Mouse (Mus musculus) left cerebral cortex, postnatal 36 days (tissue): ENCODE results near the gene Sdk1. TPM values are rescaled to one million over a fixed set of nuclear protein-coding genes. Genes with fewer than 3 reads are reported as not detected.

Experiments used
- DNase-seq, 2 experiments: peaks; one replicate each; pipeline ENCODE4 v3.0.0; 2021 to 2022; ENCODE audit warnings: low spot score in 2 of 2, mixed read lengths in 1 of 2
- intact Hi-C: fragments of 180-260 bp; cut with DNase I; formaldehyde crosslinking; loops from one replicate; pipeline ENCODE4 v1.15.1; 2025
- total RNA-seq, 2 experiments: library from RNA; stranded (reverse); gene quantifications; 2 replicates each; pipeline ENCODE4 v1.2.3; 2021

Sdk1 gene
- total RNA-seq, 2 experiments from 2014 or later, result 12.5 to 16.0 TPM

DNA sequence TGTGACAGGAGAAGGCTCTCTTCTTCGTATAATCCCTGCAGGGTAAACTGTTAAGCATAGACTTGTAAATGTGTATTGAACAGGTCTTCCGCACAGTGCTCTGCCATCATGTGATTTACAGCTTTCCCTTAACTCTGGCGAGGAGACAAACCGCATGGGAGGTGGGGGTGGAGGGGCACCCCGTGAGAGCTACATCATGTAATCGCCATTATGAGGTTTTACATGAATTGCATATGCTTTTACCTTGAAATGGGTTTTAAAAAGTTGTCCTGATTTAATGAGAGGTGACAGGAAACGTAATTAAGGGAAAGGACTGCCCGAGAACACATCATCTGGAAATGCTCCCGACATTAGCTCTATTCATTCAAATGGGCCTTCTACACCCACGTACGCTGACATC, 709.5 kb downstream of the Sdk1 start:
- no peak for DNase-seq
- intact Hi-C loops, result no loop called here

DNA sequence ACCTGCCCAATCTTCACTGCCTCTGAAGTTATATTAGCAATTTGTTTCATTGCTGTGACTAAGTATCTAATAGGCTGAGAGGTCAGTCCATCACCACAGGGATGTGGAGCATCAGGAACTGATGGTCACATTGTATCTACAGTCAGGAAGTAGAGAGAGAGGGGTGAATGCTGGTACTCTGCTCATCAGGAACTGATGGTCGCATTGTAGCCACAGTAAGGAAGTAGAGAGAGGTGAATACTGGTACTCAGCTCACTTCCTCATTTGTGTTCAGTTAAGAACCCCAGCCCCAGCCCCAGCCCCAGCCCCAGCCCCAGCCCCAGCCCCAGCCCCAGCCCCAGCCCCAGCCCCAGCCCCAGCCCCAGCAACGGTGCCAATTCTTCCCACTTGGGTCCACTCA, 711.0 kb downstream of the Sdk1 start:
- no peak for DNase-seq
- intact Hi-C loops, result no loop called here

DNA sequence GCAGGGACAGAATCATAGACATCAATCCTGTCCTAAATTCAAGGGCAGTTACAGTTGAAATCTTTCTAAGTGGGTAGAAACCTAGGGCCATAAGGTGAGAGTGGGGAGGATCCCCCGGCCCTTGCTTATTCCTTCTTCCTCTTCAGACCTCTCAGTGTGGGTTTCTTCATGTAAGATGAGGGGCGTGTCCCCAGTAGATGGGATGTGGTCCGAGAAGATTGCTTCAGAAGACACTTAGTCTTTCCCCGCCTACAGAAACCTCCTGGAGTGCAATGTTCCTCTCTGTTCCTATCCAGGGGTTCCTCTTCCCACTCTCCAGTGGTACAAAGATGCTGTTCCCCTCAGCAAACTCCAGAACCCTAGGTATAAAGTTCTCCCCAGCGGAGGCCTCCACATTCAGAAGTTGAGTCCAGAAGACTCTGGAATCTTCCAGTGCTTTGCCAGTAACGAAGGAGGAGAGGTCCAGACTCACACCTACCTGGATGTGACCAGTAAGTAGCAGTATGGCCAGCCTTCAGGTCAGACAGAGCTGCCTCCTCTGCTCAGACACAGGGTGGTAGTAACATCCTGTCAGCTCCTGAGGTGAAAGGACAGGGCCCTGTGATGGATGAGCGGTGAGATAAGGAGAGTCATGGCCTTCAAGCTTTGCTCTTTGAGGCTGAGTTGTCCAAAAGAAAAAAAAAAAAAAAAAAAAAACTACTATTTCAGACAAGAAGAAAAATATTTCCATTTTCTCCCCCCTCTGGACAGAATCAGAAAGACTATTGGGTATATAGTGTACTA, 711.6 kb downstream of the Sdk1 start:
- intact Hi-C loops, result no loop called here
- no peak for DNase-seq

DNA sequence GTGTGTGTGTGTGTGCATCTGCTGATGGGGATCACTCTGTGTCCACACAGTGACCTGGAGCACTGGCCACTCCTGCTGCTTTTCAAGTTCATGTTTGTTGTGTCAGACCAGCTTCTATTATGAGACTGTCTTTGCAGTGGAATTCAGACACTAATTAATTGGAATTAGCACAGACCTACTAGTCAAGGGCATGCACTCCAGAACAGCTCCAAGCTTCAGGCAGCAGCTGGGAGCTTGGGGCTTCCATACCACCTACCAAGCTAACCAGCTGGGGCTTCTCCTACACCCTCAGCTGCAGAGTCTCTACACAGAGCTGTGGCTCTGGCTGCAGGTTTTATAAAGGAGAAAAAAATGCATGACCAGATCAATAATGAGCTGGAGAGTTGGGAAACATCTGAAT, 729.8 kb downstream of the Sdk1 start:
- intact Hi-C loops, result no loop called here
- no peak for DNase-seq

DNA sequence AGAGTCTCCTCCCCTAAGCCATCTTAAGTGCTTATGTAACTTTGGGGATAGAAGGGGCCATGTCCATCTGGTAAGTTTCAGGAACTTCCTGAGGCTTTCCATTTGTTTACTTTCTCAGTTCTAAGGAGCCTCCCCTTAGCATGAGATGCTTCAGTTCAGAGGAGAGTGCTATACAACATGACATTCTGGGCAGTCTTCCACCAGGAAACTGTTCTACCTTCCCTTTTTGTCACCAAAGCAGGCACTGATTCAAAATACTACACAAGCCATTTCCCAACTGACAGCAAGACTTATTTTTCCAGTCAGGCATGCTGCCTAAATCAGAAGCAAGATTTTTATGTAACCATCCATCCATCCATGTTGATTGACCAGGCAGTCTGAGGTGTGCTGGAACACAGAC, 738.2 kb downstream of the Sdk1 start:
- intact Hi-C loops, result no loop called here

DNA sequence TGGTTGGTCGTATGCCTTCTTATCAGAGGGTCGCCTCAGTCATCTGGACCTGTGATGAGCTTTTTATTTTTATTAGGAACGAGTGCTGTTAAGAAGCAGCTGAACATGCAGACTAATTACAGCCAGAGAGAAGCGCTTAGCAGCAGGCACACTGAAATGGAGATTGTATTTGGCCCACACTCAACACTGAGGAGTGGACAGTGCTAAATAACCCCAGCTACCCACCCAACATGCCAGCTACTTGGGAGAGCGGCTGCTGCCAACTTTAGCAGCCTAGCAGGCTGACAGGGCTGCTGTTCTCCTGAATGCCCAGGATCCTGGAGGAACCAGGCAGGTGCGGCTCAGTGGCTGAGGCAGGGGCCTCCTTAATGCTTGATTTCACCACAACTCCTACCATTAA, 739.5 kb downstream of the Sdk1 start:
- DNase-seq, result no peak
- intact Hi-C loops, result no loop called here

More for the DNA sequence above, 738.2 kb downstream of the Sdk1 start:
- DNase-seq, result no peak

DNA sequence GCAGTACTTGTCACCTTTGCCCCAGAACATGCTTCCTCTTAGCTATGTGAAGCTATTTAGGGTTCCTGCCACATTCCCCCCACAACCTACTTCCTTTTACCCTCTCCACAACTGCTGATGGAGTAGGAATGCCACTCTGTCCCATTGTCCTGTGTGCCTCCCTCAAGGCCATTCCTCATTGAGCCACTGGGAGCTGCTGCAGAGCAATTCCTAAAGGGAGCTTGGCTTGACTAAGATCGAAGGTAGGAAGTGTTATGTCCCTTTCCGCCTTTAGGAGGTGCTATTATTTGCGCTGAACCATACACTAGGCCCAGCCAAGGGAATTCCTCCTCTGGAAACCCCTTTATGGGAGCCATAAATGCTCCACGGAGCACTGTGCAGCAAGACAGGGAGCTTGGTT, 743.0 kb downstream of the Sdk1 start:
- DNase-seq, result no peak
- intact Hi-C loops, result no loop called here

DNA sequence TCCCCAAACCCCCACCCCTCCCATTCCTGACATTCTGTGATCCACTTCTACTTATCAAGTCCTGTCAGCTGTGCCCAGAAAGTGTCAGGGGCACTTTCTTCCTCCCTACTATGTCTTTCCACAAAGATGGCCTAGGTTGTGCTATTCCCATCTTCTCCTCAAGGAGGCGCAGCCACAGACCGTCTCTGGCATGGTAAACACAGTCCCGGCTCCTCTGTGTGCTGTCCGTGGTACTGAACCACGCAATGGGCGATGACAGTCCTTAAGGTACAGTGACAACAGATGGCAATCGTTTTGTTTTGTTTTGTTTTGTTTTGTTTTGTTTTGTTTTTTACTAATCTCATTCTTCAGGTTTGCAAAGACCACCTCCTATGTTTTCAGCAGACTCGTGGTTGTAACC, 743.7 kb downstream of the Sdk1 start:
- no peak for DNase-seq
- intact Hi-C loops, result no loop called here

DNA sequence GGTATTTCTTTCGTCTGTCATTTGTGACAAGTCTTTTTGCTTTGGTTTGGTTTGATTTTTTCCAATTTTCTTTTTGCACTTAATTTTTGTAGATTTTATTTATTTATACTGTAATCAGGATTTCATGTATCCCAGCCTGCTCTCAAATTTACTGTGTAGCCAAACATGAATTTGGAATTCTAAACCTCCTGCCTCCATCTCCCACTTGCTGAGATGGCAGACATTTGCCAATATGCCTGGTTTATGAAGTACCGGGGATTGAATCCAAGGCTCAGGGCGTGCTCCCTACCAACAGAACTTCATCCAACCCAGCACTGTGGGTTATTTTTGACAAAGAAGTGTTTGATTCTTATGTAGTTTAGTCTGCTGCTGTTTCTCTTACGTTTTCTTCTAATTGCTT, 744.3 kb downstream of the Sdk1 start:
- intact Hi-C loops, result no loop called here
- DNase-seq, result no peak

DNA sequence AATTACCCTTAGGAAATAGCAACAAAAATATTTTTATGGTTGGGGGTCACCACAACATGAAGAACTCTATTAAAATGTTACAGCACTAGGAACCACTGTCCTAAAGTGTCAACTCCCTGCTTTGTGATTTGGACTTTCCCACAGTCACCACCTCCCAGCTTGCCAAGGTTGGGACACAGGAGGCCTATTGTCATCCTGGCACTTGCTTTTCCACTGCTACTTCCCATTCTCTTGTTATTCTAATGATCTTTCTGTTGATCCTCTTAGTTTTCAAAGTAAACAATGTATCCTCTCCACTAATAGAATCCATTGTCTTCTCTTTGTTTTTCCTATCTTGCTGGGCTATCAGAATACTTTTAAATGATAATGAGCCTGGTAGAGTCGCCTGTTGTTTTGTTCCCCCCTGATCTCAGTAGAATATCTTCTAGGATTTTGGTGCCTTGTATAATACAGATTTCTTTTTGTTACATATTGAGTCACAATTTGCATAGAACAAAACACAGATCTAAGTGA, 746.1 kb downstream of the Sdk1 start:
- no peak for DNase-seq
- intact Hi-C loops, result no loop called here

DNA sequence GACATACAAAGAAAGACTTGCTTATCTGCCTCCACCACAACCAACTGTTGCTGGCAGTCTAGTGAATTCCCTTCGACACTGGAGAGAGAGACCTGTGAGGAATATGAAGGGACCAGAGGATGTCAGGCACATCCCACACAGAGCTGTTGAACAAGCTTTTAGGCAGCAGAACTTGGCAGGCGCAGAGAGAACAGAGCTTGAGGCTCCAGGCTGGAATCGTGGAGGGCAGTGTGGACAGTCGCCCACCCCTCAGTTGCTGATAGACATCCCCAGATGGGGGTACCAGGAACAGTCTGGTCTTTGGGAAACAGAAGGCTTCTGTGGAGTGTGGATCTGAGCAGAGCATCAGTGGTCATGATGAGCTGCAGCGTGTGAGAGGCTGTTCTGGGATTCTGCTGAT, 747.4 kb downstream of the Sdk1 start:
- DNase-seq, result peak in 1 of 2 experiments; percentile 4
- intact Hi-C loops, result no loop called here

DNA sequence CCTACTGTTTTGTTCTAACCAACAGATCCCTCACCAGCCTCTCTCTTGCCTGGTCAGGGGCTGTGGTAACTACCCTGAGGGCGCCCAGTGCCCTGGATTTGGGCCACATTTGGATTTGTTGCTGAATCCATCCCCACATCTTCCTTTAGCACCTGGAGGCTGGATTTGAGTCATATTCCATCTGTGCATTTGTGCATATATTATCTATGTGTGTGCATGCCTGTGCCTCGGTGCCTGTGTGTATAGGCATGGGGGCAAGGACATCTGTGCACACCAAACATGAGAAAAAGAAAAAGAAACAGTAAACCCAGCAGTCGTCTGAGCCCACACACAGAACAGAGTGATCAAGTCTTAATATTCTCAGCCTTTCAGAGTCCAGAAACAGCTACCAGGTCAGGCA, 752.9 kb downstream of the Sdk1 start:
- no peak for DNase-seq
- intact Hi-C loops, result no loop called here

DNA sequence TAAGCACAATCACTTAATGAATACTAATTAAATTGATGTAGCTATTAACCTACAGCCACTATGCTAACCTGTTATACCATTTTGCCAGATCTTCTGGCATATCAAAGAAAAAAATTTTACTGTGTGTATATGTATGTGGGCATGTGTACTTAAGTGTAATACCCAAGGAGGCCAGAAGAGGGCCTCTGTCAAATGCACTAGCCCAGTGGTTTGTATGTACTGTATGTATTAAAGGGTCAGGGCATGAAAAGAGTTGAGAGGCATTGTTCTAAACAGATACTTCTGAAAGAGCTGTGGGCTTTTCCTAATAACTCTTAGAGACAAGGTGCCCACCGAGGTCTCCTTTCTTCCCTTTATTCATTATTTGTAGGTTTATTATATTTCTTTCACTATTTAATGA, 759.0 kb downstream of the Sdk1 start:
- no peak for DNase-seq
- intact Hi-C loops, result no loop called here

DNA sequence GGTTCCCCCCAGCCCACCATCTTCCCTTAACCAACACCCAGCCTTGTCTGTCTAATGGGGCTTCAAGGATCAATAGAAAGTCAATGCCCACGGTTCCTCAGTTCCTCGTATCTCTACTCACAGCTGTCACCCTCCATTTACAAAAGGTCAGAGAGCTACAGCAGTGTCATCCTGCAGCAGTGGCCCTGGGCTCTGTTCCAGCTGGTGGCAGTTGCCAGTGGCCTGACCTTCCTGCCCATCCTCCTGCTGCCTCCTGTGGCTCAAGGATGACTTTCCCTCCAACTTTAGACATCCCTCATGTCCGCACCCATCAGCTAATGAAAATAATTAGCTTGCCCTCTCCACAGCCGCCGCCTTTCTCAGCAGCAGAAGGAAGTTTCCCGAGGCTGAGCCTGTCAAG, 759.8 kb downstream of the Sdk1 start:
- DNase-seq, result no peak
- intact Hi-C loops, result no loop called here

DNA sequence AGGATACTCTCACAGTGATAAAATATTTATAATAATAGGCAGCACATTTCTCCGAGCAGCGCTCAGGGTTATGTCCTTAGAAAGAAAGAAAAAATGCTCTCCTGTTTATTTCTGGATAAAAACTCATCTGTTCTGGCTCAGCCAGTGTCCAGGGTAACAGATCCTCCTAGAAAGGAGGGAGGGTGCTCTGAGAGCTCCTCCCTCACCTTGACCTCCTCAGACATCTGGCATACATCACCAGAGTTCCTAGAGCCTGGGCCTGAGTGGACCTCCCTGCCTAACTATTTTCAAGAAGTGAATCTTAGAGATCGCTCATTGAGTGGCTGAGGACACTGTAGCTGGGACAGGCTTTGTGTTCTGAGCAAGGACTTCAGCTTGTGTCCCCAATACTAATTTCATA, 760.7 kb downstream of the Sdk1 start:
- no peak for DNase-seq
- intact Hi-C loops, result no loop called here

DNA sequence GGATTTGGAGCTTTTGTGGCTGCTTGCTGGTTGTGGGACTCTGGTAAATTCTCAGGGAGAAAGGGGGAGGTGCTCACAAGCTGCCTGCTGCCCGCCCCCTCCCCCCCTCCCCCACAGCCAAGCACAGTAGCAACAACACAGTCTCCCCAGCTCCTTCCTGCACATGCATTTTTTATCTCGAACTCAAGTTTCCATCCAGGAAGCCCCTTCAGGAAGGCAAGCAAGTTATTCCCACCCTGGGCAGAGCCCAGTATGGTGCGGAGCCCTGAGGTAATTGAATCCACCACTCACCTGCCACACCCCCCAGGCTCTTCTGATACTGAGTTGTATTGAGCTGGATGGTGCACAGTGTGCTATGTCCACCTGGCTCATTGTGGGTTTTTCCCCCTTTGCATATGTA, 768.9 kb downstream of the Sdk1 start:
- intact Hi-C loops, result no loop called here
- no peak for DNase-seq

DNA sequence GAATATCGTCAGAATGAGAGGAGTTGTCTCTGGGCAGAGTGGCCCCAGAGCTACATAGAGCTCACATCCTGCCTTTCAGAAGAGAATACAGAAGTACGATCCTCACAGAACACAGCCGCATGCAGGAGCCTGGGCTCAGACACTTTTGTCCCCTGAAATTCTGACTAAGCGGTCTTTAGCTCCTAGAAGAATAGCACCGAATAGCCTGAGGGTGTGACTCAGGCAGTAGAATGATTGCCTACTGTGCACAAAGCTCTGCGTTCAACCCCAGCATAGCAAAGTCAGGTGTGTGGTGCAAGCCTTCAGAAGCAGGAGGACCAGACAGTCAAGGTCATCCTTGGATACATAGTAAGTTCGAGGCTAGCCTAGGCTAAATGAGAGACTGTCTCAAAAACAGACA, 775.7 kb downstream of the Sdk1 start:
- DNase-seq, result no peak
- intact Hi-C loops, result no loop called here

DNA sequence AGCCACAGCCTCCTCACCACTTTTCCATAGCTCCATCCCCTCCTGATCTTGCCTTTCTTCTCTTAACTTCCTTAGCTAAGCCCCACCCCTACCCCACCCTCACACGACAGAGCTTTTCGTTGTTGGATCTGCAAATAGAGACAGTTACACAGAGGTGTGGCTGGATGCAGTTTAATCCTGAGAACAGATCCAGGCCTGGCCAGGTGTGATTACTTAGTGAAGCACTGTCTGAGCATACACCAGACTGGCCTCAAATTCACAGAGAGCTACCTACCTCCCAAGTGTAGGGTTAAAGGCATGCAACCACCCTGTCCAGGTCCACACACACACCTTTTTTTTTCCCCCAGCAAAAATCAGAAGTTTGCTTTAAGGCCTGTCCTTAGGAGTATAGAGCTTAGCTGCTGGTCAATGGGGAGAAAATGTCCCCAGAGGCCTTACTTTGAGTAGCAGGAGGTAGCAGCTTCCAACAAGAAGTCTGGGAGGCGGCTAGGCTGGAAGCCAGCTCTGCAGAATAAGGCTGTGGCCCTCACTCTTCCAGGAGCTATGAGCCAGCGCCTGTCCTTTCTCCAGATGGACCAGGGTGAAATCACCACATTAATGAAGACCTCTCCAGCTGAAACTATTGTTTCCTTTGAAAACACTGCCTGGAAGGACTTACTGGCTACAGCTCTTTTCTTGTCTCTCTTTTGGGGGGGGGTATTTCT, 781.7 kb downstream of the Sdk1 start:
- intact Hi-C loops, result no loop called here
- DNase-seq, result no peak

DNA sequence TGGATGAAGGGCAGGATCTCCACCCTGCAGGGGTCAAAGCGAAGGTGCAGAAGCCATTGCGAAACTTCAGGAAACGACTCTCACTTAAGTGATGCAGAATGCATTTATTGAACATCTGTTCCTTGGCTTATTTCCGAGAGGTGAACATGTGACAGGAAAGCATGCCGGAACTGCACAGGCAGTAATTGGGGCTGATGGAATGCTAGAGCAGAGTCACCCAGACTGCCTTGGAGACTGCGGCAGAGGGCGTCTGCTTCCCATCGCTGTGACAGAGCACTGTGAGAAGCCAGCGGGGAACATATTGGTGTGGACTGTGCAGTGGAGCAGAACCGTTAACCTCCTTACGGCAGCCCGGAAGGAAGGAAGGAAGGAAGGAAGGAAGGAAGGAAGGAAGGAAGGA, 783.2 kb downstream of the Sdk1 start:
- DNase-seq, result no peak
- intact Hi-C loops, result no loop called here

DNA sequence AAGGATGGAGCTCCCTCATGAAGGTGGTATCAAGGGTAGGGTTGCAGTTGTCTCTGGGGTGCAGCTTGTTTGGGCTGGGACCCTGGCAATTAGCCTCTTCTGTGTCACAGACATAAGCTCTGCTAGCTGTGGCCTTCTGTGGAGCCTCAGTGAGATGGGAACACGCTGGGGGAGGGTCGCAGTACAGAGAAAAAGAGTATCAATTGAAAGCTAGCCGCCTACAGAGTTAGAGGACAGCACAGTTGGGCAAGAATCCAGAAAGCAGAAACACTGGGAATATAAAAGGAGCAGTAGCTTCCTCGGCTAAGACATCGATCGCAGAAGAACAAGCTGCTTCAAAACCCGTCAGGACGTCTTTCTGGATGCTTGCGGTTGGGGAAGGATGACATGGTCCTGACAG, 795.2 kb downstream of the Sdk1 start:
- peak in 1 of 2 experiments; percentile 5 for DNase-seq
- intact Hi-C loops, result no loop called here

DNA sequence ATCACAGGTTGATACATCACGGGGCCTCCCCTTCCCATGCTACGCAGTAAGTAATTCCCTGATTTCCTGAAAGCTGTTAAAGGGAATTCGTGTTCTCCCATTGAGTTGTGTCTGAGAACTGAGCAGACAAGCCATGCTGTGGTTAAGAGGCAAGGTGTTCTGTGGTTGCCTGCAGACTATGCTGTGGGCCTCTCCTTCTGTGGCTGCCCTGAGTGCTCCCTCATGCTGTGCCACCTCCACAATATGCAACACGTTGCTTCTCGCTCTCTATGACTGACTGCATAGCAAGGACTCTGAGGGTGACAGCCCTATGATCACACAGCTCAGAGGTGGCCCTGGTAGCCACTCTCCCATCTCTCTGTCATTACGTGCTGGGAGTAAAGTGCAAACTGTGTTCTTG, 797.9 kb downstream of the Sdk1 start:
- DNase-seq, result no peak
- intact Hi-C loops, result no loop called here
